In genomic region chr2:105612051-105612664, GRCm38 (mm10) we compare ENCODE assay signal across 8 mouse cellular contexts. TPM values are rescaled to one million over a fixed set of nuclear protein-coding genes. Genes with fewer than 3 reads are reported as not detected.
DNase-seq lines count a peak whose midpoint lies in the region; ATAC-seq and TF ChIP-seq lines count a peak whose summit lies in the region.

No protein-coding gene starts in this region.

- H3K27me3 ChIP-seq in lung, embryonic 16.5 days (ENCODE audit: control insufficient read depth, insufficient read depth, low read depth, low read length) = 0 out of 2 replicates have a peak, but pooled peaks cover 3% of the 10 kb centered on the region
- no peaks in the 10 kb centered on the region for H3K27me3 ChIP-seq in kidney, adult 2 months (replicated peaks; ENCODE audit: control insufficient read depth, insufficient read depth, low read length)

- no peak overlapping the region; the same call in 1 of the 2 replicates for H3K4me3 ChIP-seq in lung, embryonic 16.5 days (ENCODE audit: low read length)
- H3K4me3 ChIP-seq in kidney, adult 2 months (ENCODE audit: insufficient read depth, low read depth, low read length) = no peak overlapping the region

- no peak overlapping the region for H3K9ac ChIP-seq in lung, embryonic 16.5 days (ENCODE audit: low read length)

- 10% methylated on average over 21 of the region's 21 CpGs for WGBS in lung, embryonic 16.5 days
- WGBS in kidney, adult 2 months = 18% methylated on average over 21 of the region's 21 CpGs

- no peak for TF ChIP-seq POLR2A in kidney, adult 2 months (IDR thresholded peaks at IDR 0.05; ENCODE audit: low read depth, low read length)

- H3K4me2 ChIP-seq in lung, embryonic 16.5 days (ENCODE audit: low read depth, low read length) = peak overlapping the region; percentile 19

- ATAC-seq in lung, embryonic 16.5 days (ENCODE audit: low read depth) = peak; percentile 69

- TF ChIP-seq CTCF in kidney, adult 2 months (conservative IDR thresholded peaks at IDR 0.05; ENCODE audit: insufficient read depth, insufficient read length, low read depth, low read length) = no peak

- no peak overlapping the region for H3K27ac ChIP-seq in lung, embryonic 16.5 days (ENCODE audit: low read length)
- H3K27ac ChIP-seq in kidney, adult 2 months (ENCODE audit: insufficient read depth, low read depth, low read length) = no peak overlapping the region

- no peaks in the 10 kb centered on the region for H3K36me3 ChIP-seq in lung, embryonic 16.5 days (ENCODE audit: control insufficient read depth, insufficient read depth, low read length)
- no peaks in the 10 kb centered on the region for H3K36me3 ChIP-seq in kidney, adult 2 months (ENCODE audit: control insufficient read depth, insufficient read depth, low read length)

- DNase-seq in cerebellum, postnatal 10 days = peak; percentile 26 to 31
- no peak for DNase-seq in cerebellum, adult 11 months
- no peak for DNase-seq in lung, postnatal 36 days
- DNase-seq in layer of hippocampus, postnatal 36 days = peak; percentile 14 to 29
- peak; percentile 17 for DNase-seq in telencephalon, adult 2 months (ENCODE audit: low read depth, low spot score)
- no peak for DNase-seq in adipocyte (ENCODE audit: low spot score)
- DNase-seq in kidney, adult 2 months = no peak

- no peaks in the 10 kb centered on the region for H3K9me3 ChIP-seq in lung, embryonic 16.5 days (ENCODE audit: control insufficient read depth, low read length)

- no peaks in the 10 kb centered on the region for H3K4me1 ChIP-seq in lung, embryonic 16.5 days (replicated peaks; ENCODE audit: control insufficient read depth, insufficient read depth, low read length)
- no peaks in the 10 kb centered on the region for H3K4me1 ChIP-seq in kidney, adult 2 months (ENCODE audit: control insufficient read depth, insufficient read depth, low read length)

RNA-seq across cellular contexts. Expression of gene Pax6, which starts 56.5 kb away (rescaled TPM):
- polyA plus RNA-seq in lung, embryonic 16.5 days (2015; fragmentation: Nextera tagmentation; extraction: Ambion mirVana) = 0.16 TPM in 1 of 2 replicates, not detected in the other
- 1 to 10 TPM; 8.9 to 9.4 TPM for total RNA-seq in layer of hippocampus, postnatal 36 days (2021)
- polyA plus RNA-seq in kidney, adult 2 months (2012; rRNA removed) = not detected in 2 replicates

Comparison
In these comparisons a context has a peak if more than half of its experiments do, and no peak if none do; other contexts are left out.
1. DNase-seq: peak in cerebellum, postnatal 10 days (2 of 2), layer of hippocampus, postnatal 36 days (2 of 2) and telencephalon, adult 2 months (single experiment); none in cerebellum, adult 11 months (single experiment), lung, postnatal 36 days (single experiment), adipocyte (single experiment) and kidney, adult 2 months (single experiment).